Mouse (Mus musculus) gastrocnemius, adult 8-10 months (tissue): ENCODE measurements around the gene Abcb11. TPM values are rescaled to one million over a fixed set of nuclear protein-coding genes. Genes with fewer than 3 reads are reported as not detected.

Experiments
- DNase-seq, 2 experiments: peaks; one replicate each; pipeline ENCODE4 v3.0.0; 2022; ENCODE audit warnings: low spot score in 2 of 2
- total RNA-seq, 4 experiments: library from RNA; stranded (reverse); gene quantifications; 2 replicates each; pipeline ENCODE4 v1.2.4; 2022

Abcb11 gene
- total RNA-seq, 4 experiments from 2014 or later: 0.19 TPM; not detected in 3

GRCm38 (mm10) chr2:69188732-69189131 is 153.7 kb downstream of the Abcb11 start:
- no peak for DNase-seq

Other genes with a start within 250 kb of the Abcb11 start
- gene Nostrin, start 206.8 kb downstream of the Abcb11 start, total RNA-seq: 1 to 10 TPM; 1.9 to 3.2 (median 2.4) TPM
- under 1 TPM in 3 of 4 experiments, not detected in 1; 0.17 to 0.51 (median 0.31) TPM for gene Spc25, start 136.4 kb downstream of the Abcb11 start, total RNA-seq
- not detected for gene G6pc2, start 131.5 kb downstream of the Abcb11 start, total RNA-seq
- gene Dhrs9, start 37.8 kb upstream of the Abcb11 start, total RNA-seq: not detected
- not detected for gene Lrp2, start 243.4 kb upstream of the Abcb11 start, total RNA-seq